Mouse (Mus musculus) spleen, adult 18-20 months (tissue): ENCODE measurements around the gene Rbfox3.

Experiments
- DNase-seq, 2 experiments: peaks; one replicate each; pipeline ENCODE4 v3.0.0; 2022; ENCODE audit warnings: mixed read lengths in 2 of 2

The Rbfox3 gene

DNA sequence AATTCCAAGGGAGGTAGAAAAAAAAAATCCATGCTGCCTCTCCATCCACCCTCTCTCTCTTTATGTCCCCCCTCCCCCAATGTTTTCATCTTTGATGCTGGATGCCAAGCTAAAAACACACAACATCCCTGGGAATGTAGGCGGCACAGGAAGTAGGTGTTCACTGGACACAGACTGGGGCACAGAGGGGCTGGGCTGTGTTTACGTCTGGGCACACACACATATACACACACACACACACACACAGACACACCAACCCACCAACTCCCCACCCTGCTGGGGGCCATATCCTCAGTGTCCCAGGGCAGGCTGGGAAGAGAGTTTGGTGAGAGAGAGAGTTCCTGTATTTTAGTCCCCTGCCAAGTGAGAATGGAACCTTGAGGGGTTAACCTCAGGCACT is 417.9 kb downstream of the Rbfox3 start:
- no peak for DNase-seq

DNA sequence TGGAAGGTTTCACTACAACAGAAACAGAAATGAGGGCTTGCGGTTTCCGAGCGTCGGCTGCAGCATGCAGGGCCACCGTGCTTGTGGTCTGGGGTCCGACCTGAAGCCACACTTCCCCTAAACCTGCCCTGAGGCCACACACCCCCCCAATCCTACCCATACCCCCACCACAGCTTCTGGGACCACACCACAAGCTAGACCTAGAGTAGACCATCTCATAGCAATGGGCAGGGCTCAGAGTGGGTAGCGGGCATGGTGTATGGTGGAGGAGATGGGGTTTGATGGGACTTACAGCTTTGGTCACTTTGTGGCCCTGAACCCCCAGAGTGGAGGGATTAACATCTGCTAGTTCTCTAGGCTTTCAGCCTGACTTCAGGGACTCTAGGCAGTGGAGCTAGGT is 420.2 kb downstream of the Rbfox3 start:
- DNase-seq: no peak

DNA sequence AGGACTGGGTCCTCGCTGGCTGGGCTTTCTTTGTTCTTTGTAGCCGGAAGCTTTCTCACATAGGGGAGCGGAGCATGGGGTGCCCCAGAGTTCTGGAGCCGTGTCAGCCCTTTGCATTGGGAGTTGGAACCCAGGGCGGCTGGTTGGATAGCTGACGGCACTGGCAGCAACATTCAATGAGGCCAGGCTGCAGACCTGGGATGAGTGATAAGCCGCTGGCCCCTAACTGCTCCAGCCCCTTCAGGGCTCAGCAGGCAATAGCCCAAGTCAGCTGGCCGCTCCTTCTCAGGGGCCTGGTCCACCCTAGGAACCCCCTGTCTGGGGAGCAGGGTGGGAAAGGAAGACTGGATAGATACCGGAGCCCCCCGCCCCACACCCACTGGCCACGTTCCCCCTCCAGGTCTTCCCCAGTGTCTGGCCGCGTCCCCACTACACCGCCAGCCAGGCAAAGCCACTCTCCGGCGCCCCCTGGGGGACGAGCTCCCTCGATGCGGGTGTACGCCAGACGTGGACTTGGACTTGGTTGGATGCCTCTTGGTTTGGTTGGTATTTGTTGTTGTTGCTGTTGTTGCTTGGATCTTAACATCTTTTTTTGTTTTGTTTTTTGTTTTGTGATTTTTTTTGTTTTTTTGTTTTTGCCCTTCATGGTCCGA is 420.7 kb downstream of the Rbfox3 start:
- DNase-seq: peak; percentile 41 to 78

DNA sequence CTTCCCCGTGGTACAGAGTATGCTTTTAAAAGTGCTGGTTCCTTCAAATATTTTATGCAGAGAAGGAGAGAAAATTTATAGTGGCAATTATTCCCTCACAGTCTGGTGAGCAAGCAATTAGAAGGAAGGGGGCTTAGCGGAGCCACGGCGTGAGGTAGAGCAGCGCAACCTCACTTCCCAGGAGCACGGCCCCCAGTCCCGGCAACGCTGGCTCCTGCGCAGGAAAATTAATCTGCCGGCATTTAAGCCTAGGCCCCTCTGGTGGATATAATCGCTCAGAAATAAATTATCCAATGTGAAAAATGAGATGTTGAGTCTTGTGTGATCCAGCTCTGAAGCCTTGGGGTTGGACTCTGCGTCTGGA is 422.5 kb downstream of the Rbfox3 start:
- DNase-seq: no peak

DNA sequence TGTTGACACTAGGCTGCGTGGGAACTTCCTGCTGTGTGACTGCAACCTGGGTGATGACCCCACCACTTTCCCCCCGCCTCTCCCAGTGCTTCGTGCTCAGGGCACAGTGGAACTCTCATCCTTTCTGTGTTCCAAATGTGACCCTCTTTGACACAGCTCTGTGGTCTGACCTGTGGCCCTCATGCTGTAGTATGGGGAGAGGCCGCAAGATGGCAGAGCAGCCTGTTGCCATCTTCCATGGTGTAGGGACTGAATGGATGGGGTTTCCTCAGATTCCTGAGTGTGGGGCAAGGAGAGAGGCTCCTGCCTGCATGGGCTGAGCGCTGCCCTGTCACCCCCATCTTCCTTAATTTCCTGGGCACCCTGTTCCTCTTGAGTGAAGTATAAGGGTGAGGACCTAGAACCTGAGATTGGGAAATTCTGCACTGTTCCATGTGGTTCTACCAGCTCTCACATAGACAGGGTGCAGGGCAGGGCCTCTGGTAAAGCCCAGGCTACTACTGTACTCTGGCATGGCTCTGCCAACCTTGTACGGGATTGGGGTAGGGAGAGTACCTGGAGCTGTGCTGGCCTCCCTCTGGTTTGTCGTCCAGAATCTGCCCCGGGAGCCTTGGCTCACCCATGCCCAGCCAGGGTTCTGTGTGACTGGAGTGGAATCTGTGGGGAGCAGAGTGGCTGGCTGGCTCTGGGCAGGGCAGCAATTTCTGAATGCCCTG is 423.0 kb downstream of the Rbfox3 start:
- DNase-seq: no peak

DNA sequence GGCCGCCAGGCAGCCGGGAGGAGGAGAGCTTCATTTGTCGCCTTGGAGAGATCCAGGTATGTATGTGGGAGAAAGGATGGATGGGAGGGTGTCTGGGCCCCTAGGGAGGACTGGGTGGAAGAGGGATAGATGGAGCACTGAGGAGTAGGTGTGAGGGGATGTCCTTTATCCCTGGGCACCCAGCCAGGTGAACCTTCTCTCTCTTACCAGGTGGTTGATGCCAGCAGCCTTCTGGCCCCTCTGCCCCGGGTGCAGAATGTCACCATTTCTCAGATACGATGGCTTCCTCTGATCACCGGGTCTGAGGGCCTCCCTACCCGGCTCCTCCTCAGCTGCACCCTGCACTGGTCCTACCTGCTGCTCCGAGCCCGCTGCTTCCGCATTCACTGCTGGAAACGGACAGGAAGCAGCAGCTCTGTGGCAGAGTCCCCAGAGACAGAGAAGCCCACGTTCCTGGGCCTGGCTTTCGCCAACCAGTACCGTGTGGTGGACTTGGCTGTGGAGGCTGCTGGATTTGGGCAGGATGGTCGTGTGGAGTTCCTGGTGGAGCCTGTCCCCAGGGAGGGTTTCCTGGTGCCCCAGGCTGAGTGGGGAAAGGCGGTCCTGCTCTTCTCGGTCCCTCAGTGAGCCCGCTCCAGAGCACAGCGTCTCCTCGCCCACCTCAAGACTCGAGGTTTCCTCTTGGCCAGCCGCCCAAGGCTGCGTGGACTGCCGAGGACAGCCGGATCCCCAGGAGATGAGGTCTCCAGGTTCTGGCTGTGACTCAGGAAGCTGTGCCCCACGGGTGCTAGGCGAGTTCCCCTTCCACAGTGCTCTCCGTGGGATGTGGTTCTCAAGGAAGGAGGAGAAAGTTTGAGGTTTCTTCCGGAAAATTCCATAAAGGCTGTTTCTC is 424.3 kb downstream of the Rbfox3 start:
- no peak for DNase-seq

DNA sequence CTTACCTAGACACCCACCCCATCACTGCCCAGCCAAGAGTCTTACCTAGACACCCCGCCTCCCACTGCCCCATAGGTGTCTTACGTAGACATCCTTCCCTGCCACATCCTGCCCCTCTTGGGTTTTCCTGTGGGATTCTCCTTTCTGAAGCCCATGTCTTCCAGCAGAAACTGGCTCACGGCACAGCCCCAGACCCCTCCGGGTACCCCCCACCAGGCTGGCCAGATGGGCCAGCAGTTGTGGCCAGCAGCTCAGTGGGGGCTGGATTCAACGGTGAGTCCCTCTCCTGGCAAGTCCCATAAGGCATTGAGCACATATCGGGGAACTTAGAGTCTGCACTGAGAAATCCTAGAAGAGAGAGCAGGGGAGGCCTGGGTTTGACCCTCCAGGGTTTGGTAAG is 425.1 kb downstream of the Rbfox3 start:
- no peak for DNase-seq

DNA sequence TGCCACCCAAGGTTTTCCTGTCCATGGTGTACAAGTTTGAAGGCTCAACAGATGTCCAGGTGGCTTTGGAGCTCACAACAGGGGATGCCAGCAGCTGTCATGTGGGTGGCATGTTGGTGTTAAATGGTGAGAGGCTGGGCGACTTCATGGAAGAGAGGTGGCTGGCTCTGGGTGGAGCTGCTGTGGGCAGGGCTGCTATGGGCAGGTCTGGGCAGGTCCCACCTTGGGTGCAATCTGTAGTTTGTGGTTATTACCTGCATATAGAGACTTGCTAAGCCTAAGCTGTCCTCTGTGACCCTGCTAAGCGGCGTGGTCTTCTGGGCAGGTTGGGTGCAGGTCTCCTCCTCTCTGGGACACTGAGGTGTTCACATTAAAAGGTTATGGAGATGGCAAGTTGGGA is 425.6 kb downstream of the Rbfox3 start:
- DNase-seq: no peak

- DNase-seq: no peak
Measured at GRCm38 (mm10) chr11:118485338-118485737, 426.1 kb downstream of the Rbfox3 start.

DNA sequence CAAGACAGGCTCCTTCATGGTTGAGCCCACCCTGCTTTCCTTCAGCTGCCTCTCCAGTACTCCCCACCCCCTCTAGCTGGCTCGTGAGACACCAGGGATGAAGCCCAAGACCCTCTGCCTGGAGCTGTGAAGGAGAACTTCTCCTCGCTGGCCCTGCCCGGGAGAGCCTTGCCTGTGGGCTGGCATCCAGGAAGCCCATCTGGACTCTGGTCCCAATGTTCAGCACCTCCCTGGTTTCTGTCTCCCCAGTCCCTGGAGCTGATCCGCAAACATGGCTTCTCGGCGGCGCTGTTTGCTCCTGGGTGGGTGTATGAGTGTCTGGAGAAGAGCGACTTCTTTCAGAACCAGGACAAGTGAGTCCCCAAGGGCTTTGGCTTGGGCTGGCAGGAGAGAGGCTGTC is 427.2 kb downstream of the Rbfox3 start:
- DNase-seq: no peak

GRCm38 (mm10) chr11:118481751-118482150 is 429.6 kb downstream of the Rbfox3 start:
- DNase-seq: no peak

DNA sequence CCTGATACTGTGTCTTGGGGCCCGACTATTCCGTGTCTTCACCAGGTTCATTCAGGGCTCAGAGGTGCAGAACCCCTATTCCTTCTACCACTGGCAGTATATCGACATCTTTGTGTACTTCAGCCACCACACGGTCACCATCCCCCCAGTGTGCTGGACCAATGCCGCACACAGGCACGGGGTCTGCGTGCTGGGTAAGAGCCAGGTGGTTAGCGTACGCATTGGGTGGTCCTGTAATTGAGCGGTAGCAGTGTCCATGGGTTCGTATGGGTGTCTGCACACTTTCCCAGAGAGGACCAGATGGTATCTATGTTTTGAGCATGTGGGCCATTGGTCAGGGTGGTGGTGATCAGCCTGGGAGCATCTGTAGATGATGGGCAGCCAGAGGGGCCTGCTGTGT is 430.2 kb downstream of the Rbfox3 start:
- no peak for DNase-seq

- no peak for DNase-seq
Measured at GRCm38 (mm10) chr11:118479776-118480175, 431.6 kb downstream of the Rbfox3 start.

GRCm38 (mm10) chr11:118476396-118477373 is 434.7 kb downstream of the Rbfox3 start, which contains the start of gene Engase:
TSS of gene Engase (plus strand) at chr11:118476829.
- DNase-seq: peak; percentile 90 to 92

DNA sequence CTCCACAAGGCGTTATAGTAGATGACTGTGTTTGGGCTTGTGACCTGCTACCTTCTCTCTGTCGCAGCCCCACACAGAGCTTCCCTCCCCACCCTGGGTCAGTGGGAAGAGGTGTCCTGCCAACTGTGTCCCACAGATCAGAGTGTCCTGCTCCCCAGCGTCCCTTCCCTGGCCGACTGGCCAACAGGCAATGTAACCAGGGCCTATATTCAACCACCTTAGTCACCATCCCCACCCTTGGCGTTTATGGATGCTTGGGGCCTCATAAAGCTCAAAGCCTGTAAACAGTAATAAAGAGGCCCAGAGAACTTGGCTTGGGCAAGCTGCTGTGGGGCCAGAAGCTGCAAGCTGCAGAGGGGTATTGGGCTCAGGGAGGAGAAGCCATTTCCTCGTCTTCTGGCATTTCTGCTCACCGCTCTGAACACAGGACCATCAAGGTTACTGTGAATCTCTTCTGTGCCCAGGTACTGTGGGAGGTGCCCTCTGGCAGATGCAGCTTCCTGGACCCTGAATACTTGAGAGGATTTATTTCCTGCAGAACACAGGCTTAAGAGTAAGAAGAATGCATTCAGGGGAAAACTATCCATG is 435.8 kb downstream of the Rbfox3 start:
- no peak for DNase-seq

- DNase-seq: no peak
Measured at GRCm38 (mm10) chr11:118473842-118474500, 437.4 kb downstream of the Rbfox3 start.

DNA sequence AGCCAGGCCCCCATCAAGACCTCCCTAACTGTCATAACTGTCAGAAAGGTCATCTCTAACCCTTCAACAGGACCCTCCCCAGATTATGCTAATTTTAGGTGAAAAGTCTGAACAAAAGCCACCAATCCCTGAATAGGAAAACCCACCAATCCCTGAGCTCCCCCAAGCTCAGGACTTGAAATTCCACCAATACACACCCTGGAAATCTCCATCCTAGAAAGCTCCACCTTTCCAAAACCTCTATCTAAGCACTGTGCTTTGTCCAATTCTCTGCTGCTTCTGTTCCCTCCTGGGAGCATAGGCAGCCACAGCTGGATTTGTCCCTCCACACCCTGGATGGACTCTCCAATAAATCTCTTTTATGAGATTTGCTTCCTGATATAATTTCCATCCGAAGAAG is 438.2 kb downstream of the Rbfox3 start:
- no peak for DNase-seq

- DNase-seq: no peak
Measured at GRCm38 (mm10) chr11:118471676-118472075, 439.7 kb downstream of the Rbfox3 start.

DNA sequence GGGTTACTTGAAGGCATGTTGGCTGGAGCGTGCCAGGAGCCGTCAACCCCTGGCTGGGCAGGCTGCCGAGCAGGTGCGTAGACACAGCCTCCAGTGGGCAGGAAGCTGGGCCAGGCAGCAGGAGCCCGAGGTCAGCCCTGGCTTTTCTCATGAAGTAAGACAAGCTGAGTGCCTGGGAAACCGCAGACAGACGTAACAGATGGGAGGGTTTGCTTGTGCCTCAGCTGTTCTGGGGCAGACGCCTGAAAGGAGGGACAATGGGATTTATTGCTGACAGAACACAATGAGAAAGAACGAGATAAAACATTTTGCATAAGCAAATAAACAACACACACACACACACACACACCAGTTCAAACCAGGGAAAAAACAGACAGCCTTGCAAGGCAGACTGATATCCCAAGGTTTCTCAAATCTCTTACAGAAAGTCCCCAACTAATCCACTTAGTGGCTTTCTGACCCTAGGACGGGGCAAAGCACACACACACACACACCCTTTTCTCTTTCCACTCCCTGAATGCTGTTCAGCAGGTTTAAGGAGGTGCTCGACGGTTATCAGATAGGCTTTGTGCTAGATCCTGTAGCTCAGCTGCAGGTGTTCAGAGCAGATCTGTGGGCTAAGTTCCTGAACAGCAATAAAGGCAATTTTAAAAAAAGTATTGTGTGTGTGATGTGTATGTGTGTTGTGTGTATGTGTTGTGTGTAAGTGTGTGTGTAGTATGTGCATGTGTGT is 441.0 kb downstream of the Rbfox3 start:
- no peak for DNase-seq

DNA sequence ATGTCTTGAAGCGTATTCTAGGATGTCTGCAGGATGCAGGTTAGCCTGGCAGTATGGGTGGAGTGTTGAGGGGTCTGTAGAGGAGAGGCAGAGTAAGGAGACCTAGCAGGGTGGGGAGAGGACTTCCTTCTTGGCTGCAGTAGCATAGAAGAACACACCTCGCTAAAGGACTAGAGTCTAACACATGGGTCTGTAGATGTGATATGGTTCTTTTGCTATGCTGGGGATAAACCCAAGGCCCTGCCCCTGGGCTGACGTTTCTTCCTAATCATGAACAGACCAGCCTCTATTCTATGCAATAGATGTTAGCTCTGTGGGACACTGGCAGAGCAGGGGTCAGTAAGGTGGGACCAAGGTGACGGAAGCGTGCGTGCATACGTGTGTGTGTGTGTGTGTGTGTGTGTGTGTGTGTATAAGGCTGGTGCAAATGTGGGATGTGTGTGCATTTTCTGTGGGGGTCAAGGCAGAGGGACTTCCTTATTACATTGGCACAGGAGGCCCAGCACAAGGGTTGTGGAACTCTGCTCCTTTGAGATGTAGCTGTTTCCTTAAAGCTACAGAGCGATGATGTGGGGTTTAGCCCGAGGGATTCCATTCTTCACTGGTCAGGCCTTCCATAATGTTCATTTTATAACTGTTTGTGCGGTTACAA is 441.8 kb downstream of the Rbfox3 start:
- no peak for DNase-seq
